Mouse (Mus musculus) small intestine, adult 2 months (tissue): ENCODE measurements at regions not wholly inside any gene's neighbourhood (a gene's known extent, or its start where the extent isn't known, plus 50 kb on each side); places are given as distances from the start of the nearest gene placed in this dataset.

Experiments
- CTCF ChIP-seq: fragments of 200-500 bp; IDR thresholded peaks from 2 replicates; pipeline ENCODE4 v1.5.1; 2012; ENCODE audit warnings: low read depth, mild to moderate bottlenecking, control low read depth, inconsistent platforms, low read length, moderate library complexity, mixed read lengths; ENCODE audit not compliant: insufficient replicate concordance, insufficient read length; ENCODE audit errors: extremely low read depth
- POLR2A ChIP-seq: fragments of 200-500 bp; IDR thresholded peaks from 2 replicates; pipeline ENCODE4 v1.6.1; 2012; ENCODE audit warnings: low read depth, mild to moderate bottlenecking, control low read depth, inconsistent platforms, low read length, moderate library complexity

- TF ChIP-seq POLR2A (no peak), CTCF (no peak)
Measured at GRCm38 (mm10) chr9:35343336-35343735, 75.7 kb downstream of the Rpusd4 start.
